Mouse (Mus musculus): ENCODE results near the gene Acsl4. TPM values are rescaled to one million over a fixed set of nuclear protein-coding genes. Genes with fewer than 3 reads are reported as not detected.
A peak's percentile ranks its signal among the peaks of the same experiment; 100 is the strongest.

Gene Acsl4
- polyA plus RNA-seq, 1 experiment from 2014 or later: 19.3 TPM

GRCm38 (mm10) chrX:142336207-142336606, 54.1 kb downstream of the Acsl4 start:
- H3K4me3 ChIP-seq (replicated peaks): no peak overlapping the region
- H3K27me3 ChIP-seq: peaks cover 9% of the 10 kb centered on the region; the same call in 1 of the 2 replicates
- no peak overlapping the region for H3K27ac ChIP-seq
- no peaks in the 10 kb centered on the region for H3K4me1 ChIP-seq
- H3K9me3 ChIP-seq: no peaks in the 10 kb centered on the region
- no peak overlapping the region for H3K9ac ChIP-seq
- no peak overlapping the region for H3K4me2 ChIP-seq
- no peak for ATAC-seq (ENCODE audit: low FRiP score)
- WGBS: 91% methylated on average over 6 of the region's 6 CpGs
- no peaks in the 10 kb centered on the region for H3K36me3 ChIP-seq (replicated peaks)

- no peaks in the 10 kb centered on the region for H3K36me3 ChIP-seq (replicated peaks)
Observed at GRCm38 (mm10) chrX:142335502-142335901, 54.8 kb downstream of the Acsl4 start.

GRCm38 (mm10) chrX:142325760-142326159, 64.6 kb downstream of the Acsl4 start:
- Histone ChIP-seq H3K9ac (no peak overlapping the region), H3K4me1 (no peaks in the 10 kb centered on the region), H3K27ac (no peak overlapping the region), H3K9me3 (no peaks in the 10 kb centered on the region), H3K4me2 (no peak overlapping the region), H3K27me3 (peaks cover 4% of the 10 kb centered on the region; the same call in 1 of the 2 replicates), H3K36me3 (replicated peaks) (no peaks in the 10 kb centered on the region), H3K4me3 (replicated peaks) (no peak overlapping the region)
- 93% methylated on average over 2 of the region's 2 CpGs for WGBS
- no peak for ATAC-seq (ENCODE audit: low FRiP score)

More at GRCm38 (mm10) chrX:142335502-142335901, 54.8 kb downstream of the Acsl4 start:
- no peak for ATAC-seq (ENCODE audit: low FRiP score)
- Histone ChIP-seq H3K4me1 (no peaks in the 10 kb centered on the region), H3K9me3 (no peaks in the 10 kb centered on the region), H3K27ac (no peak overlapping the region), H3K4me2 (no peak overlapping the region), H3K9ac (no peak overlapping the region), H3K27me3 (peaks cover 9% of the 10 kb centered on the region; the same call in 1 of the 2 replicates), H3K4me3 (replicated peaks) (no peak overlapping the region)
- WGBS: 86% methylated on average over 5 of the region's 5 CpGs

- H3K4me2 ChIP-seq: no peak overlapping the region
- WGBS: 87% methylated on average over 9 of the region's 9 CpGs
- no peak for ATAC-seq (ENCODE audit: low FRiP score)
- H3K27me3 ChIP-seq: 0 out of 2 replicates have a peak, but pooled peaks cover 3% of the 10 kb centered on the region
- no peaks in the 10 kb centered on the region for H3K4me1 ChIP-seq
- no peaks in the 10 kb centered on the region for H3K9me3 ChIP-seq
- no peak overlapping the region for H3K9ac ChIP-seq
- no peak overlapping the region for H3K4me3 ChIP-seq (replicated peaks)
- no peak overlapping the region for H3K27ac ChIP-seq
- no peaks in the 10 kb centered on the region for H3K36me3 ChIP-seq (replicated peaks)
Observed at GRCm38 (mm10) chrX:142316106-142316505, 74.2 kb downstream of the Acsl4 start.

GRCm38 (mm10) chrX:142315270-142315669, 75.1 kb downstream of the Acsl4 start:
- Histone ChIP-seq H3K4me2 (no peak overlapping the region), H3K27me3 (peaks cover 7% of the 10 kb centered on the region; the same call in 1 of the 2 replicates), H3K4me3 (replicated peaks) (no peak overlapping the region)

GRCm38 (mm10) chrX:142314307-142315024, 75.9 kb downstream of the Acsl4 start:
- H3K9me3 ChIP-seq: no peaks in the 10 kb centered on the region
- H3K27me3 ChIP-seq: peaks cover 7% of the 10 kb centered on the region; the same call in 1 of the 2 replicates
- no peak overlapping the region for H3K9ac ChIP-seq
- H3K4me2 ChIP-seq: no peak overlapping the region
- H3K36me3 ChIP-seq (replicated peaks): no peaks in the 10 kb centered on the region
- 51% methylated on average over 11 of the region's 11 CpGs for WGBS
- H3K27ac ChIP-seq: no peak overlapping the region
- ATAC-seq (ENCODE audit: low FRiP score): peak; percentile 61; the same call in 1 of the 2 replicates
- no peaks in the 10 kb centered on the region for H3K4me1 ChIP-seq
- H3K4me3 ChIP-seq (replicated peaks): no peak overlapping the region

More at GRCm38 (mm10) chrX:142315270-142315669, 75.1 kb downstream of the Acsl4 start:
- Histone ChIP-seq H3K27ac (no peak overlapping the region), H3K9me3 (no peaks in the 10 kb centered on the region), H3K4me1 (no peaks in the 10 kb centered on the region), H3K9ac (no peak overlapping the region), H3K36me3 (replicated peaks) (no peaks in the 10 kb centered on the region)
- 79% methylated on average over 8 of the region's 8 CpGs for WGBS
- ATAC-seq (ENCODE audit: low FRiP score): no peak

- Histone ChIP-seq H3K27ac (no peak overlapping the region), H3K9ac (no peak overlapping the region), H3K36me3 (replicated peaks) (no peaks in the 10 kb centered on the region), H3K4me2 (no peak overlapping the region), H3K9me3 (no peaks in the 10 kb centered on the region), H3K27me3 (peaks cover 35% of the 10 kb centered on the region), H3K4me1 (no peaks in the 10 kb centered on the region; the same call in 1 of the 2 replicates), H3K4me3 (replicated peaks) (no peak overlapping the region)
- 56% methylated on average over 5 of the region's 5 CpGs for WGBS
- ATAC-seq (ENCODE audit: low FRiP score): no peak
Observed at GRCm38 (mm10) chrX:142310431-142310830, 79.9 kb downstream of the Acsl4 start.

- WGBS: 32% methylated on average over 25 of the region's 33 CpGs
Observed at GRCm38 (mm10) chrX:142305869-142306581, 84.3 kb downstream of the Acsl4 start, which contains the start of gene Kcne1l. Kcne1l (minus strand) TSS chrX:142306294.

GRCm38 (mm10) chrX:142305010-142305868, 85.1 kb downstream of the Acsl4 start:
- H3K9ac ChIP-seq: 0 out of 2 replicates have a peak overlapping the region, but pooled peaks have one; percentile 12
- peak; percentile 67 for ATAC-seq (ENCODE audit: low FRiP score)

More at GRCm38 (mm10) chrX:142305869-142306581, 84.3 kb downstream of the Acsl4 start, which contains the start of gene Kcne1l:
- Histone ChIP-seq H3K27ac (no peak within 1 kb of the TSS), H3K9ac (0 out of 2 replicates have a peak within 1 kb of the TSS, but pooled peaks have one; percentile 12), H3K4me3 (replicated peaks) (peak within 1 kb of the TSS; percentile 23), H3K27me3 (peaks cover 58% of the 10 kb centered on the region), H3K9me3 (no peaks in the 10 kb centered on the region), H3K4me2 (peak within 1 kb of the TSS; percentile 54), H3K36me3 (replicated peaks) (no peaks in the 10 kb centered on the region), H3K4me1 (no peaks in the 10 kb centered on the region; the same call in 1 of the 2 replicates)
- ATAC-seq (ENCODE audit: low FRiP score): peak; percentile 85

GRCm38 (mm10) chrX:142304592-142304991, 85.7 kb downstream of the Acsl4 start:
- no peak overlapping the region for H3K4me2 ChIP-seq
- no peak for ATAC-seq (ENCODE audit: low FRiP score)
- H3K27me3 ChIP-seq: peaks cover 54% of the 10 kb centered on the region
- H3K36me3 ChIP-seq (replicated peaks): no peaks in the 10 kb centered on the region
- H3K4me1 ChIP-seq: no peaks in the 10 kb centered on the region; the same call in 1 of the 2 replicates
- H3K4me3 ChIP-seq (replicated peaks): no peak overlapping the region
- no peaks in the 10 kb centered on the region for H3K9me3 ChIP-seq
- no peak overlapping the region for H3K27ac ChIP-seq
- no peak overlapping the region for H3K9ac ChIP-seq

More at GRCm38 (mm10) chrX:142305010-142305868, 85.1 kb downstream of the Acsl4 start:
- H3K27ac ChIP-seq: no peak overlapping the region
- H3K27me3 ChIP-seq: peaks cover 54% of the 10 kb centered on the region
- 32% methylated on average over 35 of the region's 35 CpGs for WGBS
- H3K4me1 ChIP-seq: no peaks in the 10 kb centered on the region; the same call in 1 of the 2 replicates
- no peaks in the 10 kb centered on the region for H3K36me3 ChIP-seq (replicated peaks)
- peak overlapping the region; percentile 54 for H3K4me2 ChIP-seq
- peak overlapping the region; percentile 23 for H3K4me3 ChIP-seq (replicated peaks)
- H3K9me3 ChIP-seq: no peaks in the 10 kb centered on the region

GRCm38 (mm10) chrX:142303456-142303855, 86.9 kb downstream of the Acsl4 start:
- Histone ChIP-seq H3K27me3 (peaks cover 50% of the 10 kb centered on the region), H3K27ac (no peak overlapping the region), H3K9ac (no peak overlapping the region), H3K36me3 (replicated peaks) (no peaks in the 10 kb centered on the region), H3K4me3 (replicated peaks) (no peak overlapping the region), H3K4me1 (no peaks in the 10 kb centered on the region; the same call in 1 of the 2 replicates), H3K9me3 (no peaks in the 10 kb centered on the region), H3K4me2 (no peak overlapping the region)
- ATAC-seq (ENCODE audit: low FRiP score): no peak
- 60% methylated on average over 2 of the region's 2 CpGs for WGBS

All from forebrain, embryonic 12.5 days (tissue).